Mouse (Mus musculus) heart, adult 9 months (tissue): Measurements from ENCODE around the gene Gm10600.
"Not testable (repeated sequence)": the region's sequence is repeated elsewhere in the genome, so short reads cannot be mapped to it uniquely, and the experiment has no call there.

Source experiments
- DNase-seq, 2 experiments: peaks; one replicate each; pipeline ENCODE4 v3.0.0; 2022; ENCODE audit warnings: low spot score in 2 of 2

Gm10600 gene

GRCm38 (mm10) chr4:42240339-42240738, at the start of gene Gm10600:
Gm10600 (plus strand) TSS chr4:42240639.
- DNase-seq = not testable (repeated sequence)

- not testable (repeated sequence) for DNase-seq
Observed at GRCm38 (mm10) chr4:42255467-42255866, 15.0 kb downstream of the Gm10600 start, which contains the start of gene Ccl21b. Ccl21b (plus strand) TSS chr4:42255767.
